Mouse (Mus musculus) intestine, postnatal 0 days (tissue): Measurements from ENCODE around the gene Tkfc. TPM values are rescaled to one million over a fixed set of nuclear protein-coding genes. Genes with fewer than 3 reads are reported as not detected.

Experiments
- ATAC-seq: fragments of 200-750 bp; cut with Nextera tagmentation; 2 replicates; pipeline ENCODE4 v1.8.0; 2017; ENCODE audit warnings: mild to moderate bottlenecking, moderate TSS enrichment, moderate library complexity
- H3K27ac ChIP-seq: fragments of 300-500 bp; sonication (generic); 2 replicates; pipeline ENCODE4 v1.5.1; 2014; ENCODE audit warnings: mild to moderate bottlenecking, low read depth, low read length, moderate library complexity
- H3K27me3 ChIP-seq: fragments of 300-500 bp; sonication (generic); replicated peaks from 2 replicates; pipeline ENCODE4 v1.6.1; 2014; ENCODE audit warnings: low read length, mixed read lengths; ENCODE audit not compliant: control insufficient read depth, insufficient read depth
- H3K36me3 ChIP-seq: fragments of 300-500 bp; sonication (generic); 2 replicates; pipeline ENCODE4 v1.6.1; 2014; ENCODE audit warnings: mild to moderate bottlenecking, moderate library complexity; ENCODE audit not compliant: control insufficient read depth, insufficient read depth
- H3K4me1 ChIP-seq: fragments of 300-500 bp; sonication (generic); replicated peaks from 2 replicates; pipeline ENCODE4 v1.6.1; 2014; ENCODE audit warnings: antibody characterized with exemption, low read length, mixed read lengths; ENCODE audit not compliant: control insufficient read depth, insufficient read depth
- H3K4me2 ChIP-seq: fragments of 300-500 bp; sonication (generic); replicated peaks from 2 replicates; pipeline ENCODE4 v1.6.1; 2014; ENCODE audit warnings: low read depth, mild to moderate bottlenecking, moderate library complexity
- H3K4me3 ChIP-seq: fragments of 300-500 bp; sonication (generic); 2 replicates; pipeline ENCODE4 v1.5.1; 2014; ENCODE audit warnings: low read depth, low read length
- H3K9ac ChIP-seq: fragments of 300-500 bp; sonication (generic); 2 replicates; pipeline ENCODE4 v1.6.1; 2014; ENCODE audit warnings: mild to moderate bottlenecking, low read depth, low read length
- H3K9me3 ChIP-seq: fragments of 300-500 bp; sonication (generic); 2 replicates; pipeline ENCODE4 v1.6.1; 2016; ENCODE audit warnings: mixed run types; ENCODE audit not compliant: control insufficient read depth
- CTCF ChIP-seq: sonication (generic); IDR thresholded peaks from 2 replicates; pipeline ENCODE4 v1.5.1; 2016; ENCODE audit warnings: low read depth, mild to moderate bottlenecking, control low read depth, antibody characterized with exemption, moderate library complexity
- WGBS: fragments of 180-500 bp; shearing (Covaris S2); extraction: QIAGEN DNeasy Blood & Tissue Kit; methylation state at CpG from one replicate; pipeline ENCODE4 v1.1.7; 2014; 5-methylcytosine and 5-hydroxymethylcytosine counted together
- polyA plus RNA-seq: library from polyadenylated mRNA; unstranded; fragments of >200 nt; fragmentation: Nextera tagmentation; extraction: Ambion mirVana; gene quantifications from 2 replicates; pipeline ENCODE4 v1.2.1, GENCODE M21; 2015

The Tkfc gene
- polyA plus RNA-seq, 1 experiment from 2014 or later: 76.4 TPM

GRCm38 (mm10) chr19:10603660-10604523, 1.6 kb downstream of the Tkfc start:
- no peaks in the 10 kb centered on the region for H3K9me3 ChIP-seq
- H3K27ac ChIP-seq: peak overlapping the region; percentile 96
- H3K9ac ChIP-seq: peak overlapping the region; percentile 52; the same call in 1 of the 2 replicates
- H3K36me3 ChIP-seq: peaks cover 34% of the 10 kb centered on the region
- no peaks in the 10 kb centered on the region for H3K27me3 ChIP-seq
- WGBS: 54% methylated on average over 18 of the region's 18 CpGs
- ATAC-seq: peak; percentile 36; the same call in 1 of the 2 replicates
- peak overlapping the region; percentile 46 for H3K4me3 ChIP-seq
- peak overlapping the region; percentile 81 for H3K4me2 ChIP-seq
- TF ChIP-seq CTCF: no peak
- H3K4me1 ChIP-seq: no peaks in the 10 kb centered on the region

- under 1% methylated on average over 9 of the region's 9 CpGs for WGBS
These were observed 2.7 kb downstream of the Tkfc start for GRCm38 (mm10) chr19:10602787-10603186.

GRCm38 (mm10) chr19:10602247-10602769, 3.1 kb downstream of the Tkfc start:
- Histone ChIP-seq H3K36me3 (peaks cover 33% of the 10 kb centered on the region), H3K4me2 (peak overlapping the region; percentile 81), H3K9me3 (no peaks in the 10 kb centered on the region), H3K4me1 (no peaks in the 10 kb centered on the region), H3K27me3 (no peaks in the 10 kb centered on the region), H3K27ac (peak overlapping the region; percentile 47), H3K4me3 (peak overlapping the region; percentile 46), H3K9ac (0 out of 2 replicates have a peak overlapping the region, but pooled peaks have one; percentile 31)
- no peak for ATAC-seq
- 8% methylated on average over 6 of the region's 6 CpGs for WGBS
- no peak for TF ChIP-seq CTCF

More at GRCm38 (mm10) chr19:10602787-10603186, 2.7 kb downstream of the Tkfc start:
- Histone ChIP-seq H3K9me3 (no peaks in the 10 kb centered on the region), H3K4me3 (peak overlapping the region; percentile 46), H3K36me3 (peaks cover 35% of the 10 kb centered on the region), H3K9ac (0 out of 2 replicates have a peak overlapping the region, but pooled peaks have one; percentile 31), H3K4me1 (no peaks in the 10 kb centered on the region), H3K27me3 (no peaks in the 10 kb centered on the region), H3K4me2 (peak overlapping the region; percentile 81), H3K27ac (peak overlapping the region; percentile 47)
- peak; percentile 36; the same call in 1 of the 2 replicates for ATAC-seq
- peak; percentile 97 for TF ChIP-seq CTCF

GRCm38 (mm10) chr19:10599648-10600047, 5.8 kb downstream of the Tkfc start:
- ATAC-seq: no peak
- no peaks in the 10 kb centered on the region for H3K9me3 ChIP-seq
- H3K4me3 ChIP-seq: no peak overlapping the region
- WGBS: 87% methylated on average over 2 of the region's 2 CpGs
- no peaks in the 10 kb centered on the region for H3K4me1 ChIP-seq
- H3K9ac ChIP-seq: no peak overlapping the region
- no peak overlapping the region for H3K27ac ChIP-seq
- H3K27me3 ChIP-seq: no peaks in the 10 kb centered on the region
- TF ChIP-seq CTCF: no peak
- no peak overlapping the region for H3K4me2 ChIP-seq
- peaks cover 58% of the 10 kb centered on the region for H3K36me3 ChIP-seq

GRCm38 (mm10) chr19:10598188-10598587, 7.3 kb downstream of the Tkfc start:
- no peak overlapping the region for H3K4me3 ChIP-seq
- ATAC-seq: no peak
- no peak overlapping the region for H3K4me2 ChIP-seq
- no peaks in the 10 kb centered on the region for H3K9me3 ChIP-seq
- no peaks in the 10 kb centered on the region for H3K4me1 ChIP-seq
- peaks cover 73% of the 10 kb centered on the region for H3K36me3 ChIP-seq
- H3K27ac ChIP-seq: no peak overlapping the region
- H3K9ac ChIP-seq: no peak overlapping the region
- 32% methylated on average over 3 of the region's 3 CpGs for WGBS
- peak; percentile 58 for TF ChIP-seq CTCF
- H3K27me3 ChIP-seq: no peaks in the 10 kb centered on the region

- Histone ChIP-seq H3K9me3 (no peaks in the 10 kb centered on the region), H3K36me3 (peaks cover 62% of the 10 kb centered on the region), H3K9ac (no peak overlapping the region), H3K27me3 (no peaks in the 10 kb centered on the region), H3K4me1 (no peaks in the 10 kb centered on the region), H3K27ac (no peak overlapping the region), H3K4me2 (no peak overlapping the region), H3K4me3 (no peak overlapping the region)
- no peak for TF ChIP-seq CTCF
- WGBS: 85% methylated on average over 6 of the region's 6 CpGs
- ATAC-seq: no peak
These were observed 13.6 kb downstream of the Tkfc start for GRCm38 (mm10) chr19:10591659-10592377.
